Mouse (Mus musculus): ENCODE results near the gene Bcar3. TPM values are rescaled to one million over a fixed set of nuclear protein-coding genes. Genes with fewer than 3 reads are reported as not detected.

The Bcar3 gene
- polyA plus RNA-seq, 1 experiment: 17.2 TPM

DNA sequence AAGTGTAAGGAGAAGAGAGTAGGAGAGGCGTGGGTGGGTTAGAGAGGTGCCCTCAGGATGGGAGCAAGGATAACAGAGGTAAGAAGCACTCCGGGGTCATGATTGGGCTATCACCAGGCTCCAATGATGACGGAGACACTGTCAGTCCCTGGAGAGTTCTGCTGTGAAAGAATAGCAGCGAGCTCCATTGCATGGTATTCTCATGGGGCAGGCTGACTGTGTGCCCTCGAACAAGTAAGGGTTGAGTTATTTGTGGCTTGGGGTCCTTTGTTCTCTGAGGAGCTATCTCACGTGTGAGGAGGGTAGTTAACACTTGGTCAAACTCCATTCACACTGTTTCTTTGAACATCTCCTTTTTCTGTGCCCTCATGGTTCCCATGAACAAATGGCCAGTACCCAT lies 113.8 kb downstream of the Bcar3 start:
- Histone ChIP-seq H3K4me3 (replicated peaks; ENCODE audit: insufficient read depth, low read depth, low read length) (no peak overlapping the region), H3K27ac (ENCODE audit: insufficient read depth, low read length) (no peak overlapping the region), H3K27me3 (ENCODE audit: control insufficient read depth, insufficient read depth, low read length) (no peaks in the 10 kb centered on the region), H3K4me1 (ENCODE audit: control insufficient read depth, insufficient read depth, low read length) (no peaks in the 10 kb centered on the region)
- WGBS: 92% methylated on average over 6 of the region's 6 CpGs
- TF ChIP-seq POLR2A (IDR thresholded peaks at IDR 0.05; ENCODE audit: borderline replicate concordance, insufficient read depth, low read length): no peak
- no peak for TF ChIP-seq CTCF (IDR thresholded peaks at IDR 0.05; ENCODE audit: borderline replicate concordance, insufficient read depth, low read depth, low read length)
- no peak for DNase-seq

DNA sequence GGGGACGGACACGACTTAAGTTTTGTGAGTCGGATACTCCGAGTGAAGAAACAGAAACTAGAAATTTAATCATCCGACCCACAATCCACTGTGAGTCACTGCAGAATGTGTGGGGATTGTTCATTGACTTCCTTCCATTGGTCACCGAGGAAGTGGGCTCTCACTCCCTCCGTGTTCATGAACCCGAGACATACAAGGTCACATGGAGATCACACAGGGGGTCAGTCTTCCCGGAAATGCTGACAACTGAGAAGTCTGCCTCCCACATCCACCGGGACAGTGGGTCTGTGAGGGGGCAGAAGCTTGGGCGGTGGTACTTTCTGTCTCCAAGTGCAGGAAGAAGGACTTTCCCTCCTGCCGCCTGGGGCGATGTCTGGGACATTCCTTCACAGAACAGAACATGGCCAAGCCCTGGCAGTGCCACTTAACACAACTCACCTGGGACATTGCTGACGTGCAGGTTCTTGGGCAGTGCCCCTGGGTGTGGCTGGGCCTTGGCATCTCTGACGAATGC lies 114.9 kb downstream of the Bcar3 start:
- H3K4me3 ChIP-seq (replicated peaks; ENCODE audit: insufficient read depth, low read depth, low read length): no peak overlapping the region
- DNase-seq: no peak
- no peaks in the 10 kb centered on the region for H3K4me1 ChIP-seq (ENCODE audit: control insufficient read depth, insufficient read depth, low read length)
- TF ChIP-seq POLR2A (IDR thresholded peaks at IDR 0.05; ENCODE audit: borderline replicate concordance, insufficient read depth, low read length) (no peak), CTCF (IDR thresholded peaks at IDR 0.05; ENCODE audit: borderline replicate concordance, insufficient read depth, low read depth, low read length) (no peak)
- no peaks in the 10 kb centered on the region for H3K27me3 ChIP-seq (ENCODE audit: control insufficient read depth, insufficient read depth, low read length)
- whole genome bisulfite sequencing: 84% methylated on average over 15 of the region's 15 CpGs
- H3K27ac ChIP-seq (ENCODE audit: insufficient read depth, low read length): no peak overlapping the region

GRCm38 (mm10) chr3:122411590-122411989 lies 117.7 kb downstream of the Bcar3 start:
- DNase-seq: no peak
- Histone ChIP-seq H3K4me1 (ENCODE audit: control insufficient read depth, insufficient read depth, low read length) (no peaks in the 10 kb centered on the region), H3K27me3 (ENCODE audit: control insufficient read depth, insufficient read depth, low read length) (no peaks in the 10 kb centered on the region), H3K27ac (ENCODE audit: insufficient read depth, low read length) (no peak overlapping the region), H3K4me3 (replicated peaks; ENCODE audit: insufficient read depth, low read depth, low read length) (no peak overlapping the region)
- WGBS: 92% methylated on average over 2 of the region's 2 CpGs
- TF ChIP-seq CTCF (IDR thresholded peaks at IDR 0.05; ENCODE audit: borderline replicate concordance, insufficient read depth, low read depth, low read length): no peak
- TF ChIP-seq POLR2A (IDR thresholded peaks at IDR 0.05; ENCODE audit: borderline replicate concordance, insufficient read depth, low read length): no peak

- no peak for TF ChIP-seq CTCF (IDR thresholded peaks at IDR 0.05; ENCODE audit: borderline replicate concordance, insufficient read depth, low read depth, low read length)
- TF ChIP-seq POLR2A (IDR thresholded peaks at IDR 0.05; ENCODE audit: borderline replicate concordance, insufficient read depth, low read length): no peak
- no peaks in the 10 kb centered on the region for H3K27me3 ChIP-seq (ENCODE audit: control insufficient read depth, insufficient read depth, low read length)
- WGBS: 25% methylated on average over 17 of the region's 17 CpGs
- H3K27ac ChIP-seq (ENCODE audit: insufficient read depth, low read length): no peak overlapping the region
- no peak overlapping the region for H3K4me3 ChIP-seq (replicated peaks; ENCODE audit: insufficient read depth, low read depth, low read length)
- DNase-seq: peak in 1 of 2 experiments; percentile 38
- H3K4me1 ChIP-seq (ENCODE audit: control insufficient read depth, insufficient read depth, low read length): no peaks in the 10 kb centered on the region
These were observed 120.0 kb downstream of the Bcar3 start for GRCm38 (mm10) chr3:122413729-122414561.

DNA sequence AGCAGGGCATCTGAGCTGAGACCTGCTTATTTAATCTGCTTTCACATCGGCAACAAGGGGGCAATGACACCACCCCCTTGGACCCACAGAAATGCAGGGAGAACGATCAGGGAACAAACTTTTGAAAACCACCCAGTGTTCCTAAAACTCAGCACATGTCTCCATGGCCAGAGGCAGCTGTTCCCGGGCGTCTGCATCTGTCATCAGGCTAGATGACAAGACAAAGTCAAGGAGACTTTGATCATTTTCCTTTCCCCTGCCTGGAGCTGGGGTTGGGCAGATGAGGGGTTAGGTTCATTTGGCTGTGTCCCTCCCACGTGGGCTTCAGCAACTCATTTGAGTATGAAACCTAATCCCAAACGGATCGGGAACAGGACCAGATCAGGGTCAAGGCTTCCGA lies 120.9 kb downstream of the Bcar3 start:
- H3K4me3 ChIP-seq (replicated peaks; ENCODE audit: insufficient read depth, low read depth, low read length): no peak overlapping the region
- WGBS: 67% methylated on average over 8 of the region's 8 CpGs
- no peak overlapping the region for H3K27ac ChIP-seq (ENCODE audit: insufficient read depth, low read length)
- no peaks in the 10 kb centered on the region for H3K27me3 ChIP-seq (ENCODE audit: control insufficient read depth, insufficient read depth, low read length)
- no peak for DNase-seq
- H3K4me1 ChIP-seq (ENCODE audit: control insufficient read depth, insufficient read depth, low read length): no peaks in the 10 kb centered on the region
- TF ChIP-seq CTCF (IDR thresholded peaks at IDR 0.05; ENCODE audit: borderline replicate concordance, insufficient read depth, low read depth, low read length) (no peak), POLR2A (IDR thresholded peaks at IDR 0.05; ENCODE audit: borderline replicate concordance, insufficient read depth, low read length) (no peak)

GRCm38 (mm10) chr3:122417466-122417865 lies 123.5 kb downstream of the Bcar3 start:
- no peak for DNase-seq
- WGBS: 87% methylated on average over 11 of the region's 11 CpGs

GRCm38 (mm10) chr3:122418564-122419274 lies 124.8 kb downstream of the Bcar3 start:
- TF ChIP-seq CTCF (IDR thresholded peaks at IDR 0.05; ENCODE audit: borderline replicate concordance, insufficient read depth, low read depth, low read length) (no peak), POLR2A (IDR thresholded peaks at IDR 0.05; ENCODE audit: borderline replicate concordance, insufficient read depth, low read length) (no peak)
- H3K4me3 ChIP-seq (replicated peaks; ENCODE audit: insufficient read depth, low read depth, low read length): no peak overlapping the region
- 80% methylated on average over 16 of the region's 16 CpGs for WGBS

More at GRCm38 (mm10) chr3:122417466-122417865, 123.5 kb downstream of the Bcar3 start:
- no peaks in the 10 kb centered on the region for H3K4me1 ChIP-seq (ENCODE audit: control insufficient read depth, insufficient read depth, low read length)
- no peak for TF ChIP-seq POLR2A (IDR thresholded peaks at IDR 0.05; ENCODE audit: borderline replicate concordance, insufficient read depth, low read length)
- TF ChIP-seq CTCF (IDR thresholded peaks at IDR 0.05; ENCODE audit: borderline replicate concordance, insufficient read depth, low read depth, low read length): no peak
- no peak overlapping the region for H3K4me3 ChIP-seq (replicated peaks; ENCODE audit: insufficient read depth, low read depth, low read length)
- no peaks in the 10 kb centered on the region for H3K27me3 ChIP-seq (ENCODE audit: control insufficient read depth, insufficient read depth, low read length)
- no peak overlapping the region for H3K27ac ChIP-seq (ENCODE audit: insufficient read depth, low read length)

More at GRCm38 (mm10) chr3:122418564-122419274, 124.8 kb downstream of the Bcar3 start:
- no peaks in the 10 kb centered on the region for H3K27me3 ChIP-seq (ENCODE audit: control insufficient read depth, insufficient read depth, low read length)
- H3K4me1 ChIP-seq (ENCODE audit: control insufficient read depth, insufficient read depth, low read length): no peaks in the 10 kb centered on the region
- no peak for DNase-seq
- H3K27ac ChIP-seq (ENCODE audit: insufficient read depth, low read length): no peak overlapping the region

Measured in cerebellum, adult 2 months (tissue).